Mouse (Mus musculus) erythroblast, embryonic 14.5 days (primary cell): ENCODE data around the gene Zfp330.

Experiments
- GATA1 ChIP-seq: IDR thresholded peaks from 2 replicates; pipeline ENCODE4 v1.6.1; 2012; ENCODE audit warnings: low read length, inconsistent platforms, mixed read lengths
- TAL1 ChIP-seq: IDR thresholded peaks from 3 replicates; pipeline ENCODE4 v1.6.1; 2012; ENCODE audit warnings: low read length, inconsistent platforms, mixed read lengths

DNA sequence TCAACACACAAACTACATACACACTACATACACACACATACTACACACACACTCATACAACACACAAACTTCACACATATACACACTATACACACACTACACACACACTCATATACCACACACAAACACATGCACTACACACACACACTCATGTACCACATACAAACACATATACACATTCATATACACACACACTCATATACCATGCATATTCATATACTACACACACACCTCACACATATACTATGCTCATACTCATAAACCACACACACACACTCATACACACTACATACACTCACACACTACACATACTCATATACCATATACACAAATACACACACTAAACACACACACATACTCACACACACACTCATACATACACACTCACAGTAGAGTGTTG, 27.3 kb downstream of the Zfp330 start:
- TF ChIP-seq GATA1 (no peak), TAL1 (no peak)
